Mouse (Mus musculus) thymus, postnatal 10 days (tissue): ENCODE measurements around the gene Parvb.
A peak's percentile ranks its signal among the peaks of the same experiment; 100 is the strongest.

Source experiments
- DNase-seq, 2 experiments: peaks; one replicate each; pipeline ENCODE4 v3.0.0; 2021; ENCODE audit warnings: low spot score in 2 of 2

Gene Parvb

DNA sequence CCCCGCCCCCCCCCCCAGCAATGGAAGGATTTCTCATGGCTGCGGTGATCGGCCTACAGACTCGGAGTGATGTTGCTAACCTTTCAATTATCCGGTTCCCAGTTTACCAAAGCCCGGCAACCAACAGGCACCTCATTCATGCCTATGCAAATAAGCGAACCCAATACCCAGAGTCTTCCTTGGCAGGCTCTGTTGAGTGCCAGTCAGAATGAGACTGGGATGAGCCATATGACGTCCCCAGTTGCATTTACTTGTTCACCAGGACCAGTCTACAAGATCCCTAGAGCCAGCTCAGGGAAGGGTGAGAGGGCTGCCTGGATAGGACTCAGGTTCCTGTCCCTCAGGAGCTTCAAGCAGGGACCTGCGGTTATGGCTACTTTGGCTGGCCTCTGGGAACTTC, 62.5 kb downstream of the Parvb start:
- DNase-seq = no peak

DNA sequence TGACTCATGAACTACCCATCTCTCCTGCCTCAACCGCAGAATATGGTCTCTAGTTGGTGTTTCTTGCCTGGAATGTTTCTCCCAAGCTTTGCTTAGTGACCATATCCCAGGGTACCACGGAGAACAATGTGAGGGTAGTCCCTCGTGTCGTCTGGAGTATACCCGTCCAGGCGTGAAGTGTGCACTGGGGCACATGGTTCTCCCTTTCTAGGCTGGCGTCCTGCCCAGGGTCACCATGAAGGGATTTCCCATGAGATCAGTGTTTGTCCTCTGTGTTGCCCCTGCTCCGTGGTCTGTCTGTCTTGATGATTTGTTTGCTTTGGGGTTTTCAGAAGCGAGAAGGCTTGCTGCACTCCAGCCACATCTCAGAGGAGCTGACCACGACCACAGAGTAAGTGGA, 63.4 kb downstream of the Parvb start:
- no peak for DNase-seq

DNA sequence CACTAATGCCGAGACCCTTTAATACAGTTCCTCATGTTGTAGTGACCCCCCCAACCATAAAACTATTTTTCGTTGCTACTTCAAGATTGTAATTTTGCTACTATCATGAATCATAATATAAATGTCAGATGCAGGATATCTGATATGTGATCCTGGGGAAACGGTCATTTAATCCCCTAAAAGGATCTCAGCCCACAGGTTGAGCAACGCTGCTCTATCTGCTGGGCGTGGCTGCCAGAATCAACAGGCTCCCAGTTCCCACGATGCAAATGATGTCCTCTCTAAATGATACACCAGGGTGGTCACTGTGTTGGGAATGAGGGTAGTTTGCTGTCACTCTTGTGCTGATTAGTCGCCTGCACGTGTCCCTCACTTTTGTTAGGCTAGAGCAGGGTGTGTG, 65.6 kb downstream of the Parvb start:
- DNase-seq = no peak

DNA sequence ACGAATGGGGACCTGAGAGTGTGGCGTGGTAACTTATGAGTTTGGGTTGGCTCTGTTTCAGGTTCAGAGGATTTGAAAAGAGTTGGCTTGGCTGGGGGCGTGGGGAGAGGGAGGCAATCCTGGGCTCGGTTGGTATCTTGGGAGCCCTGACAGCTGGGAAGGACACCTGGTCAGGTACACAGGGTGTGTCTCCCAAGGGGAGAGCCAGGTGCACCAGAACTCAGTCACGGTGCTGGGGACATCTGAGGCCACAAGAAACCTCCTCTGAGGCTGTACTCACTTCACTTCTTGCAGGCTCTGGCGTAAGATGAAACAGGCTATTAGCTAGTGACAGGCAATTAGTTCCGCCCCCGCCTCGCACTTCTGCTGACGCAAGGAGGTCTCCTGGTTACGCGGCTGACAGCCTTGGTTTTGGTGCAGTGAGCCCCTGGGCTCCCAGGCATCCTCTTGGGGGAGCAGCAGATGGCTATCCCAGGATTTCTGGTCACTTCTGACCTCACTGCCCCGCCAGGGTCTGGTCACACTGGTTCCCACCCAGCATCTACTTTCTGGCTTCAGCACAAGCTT, 67.0 kb downstream of the Parvb start:
- no peak for DNase-seq

DNA sequence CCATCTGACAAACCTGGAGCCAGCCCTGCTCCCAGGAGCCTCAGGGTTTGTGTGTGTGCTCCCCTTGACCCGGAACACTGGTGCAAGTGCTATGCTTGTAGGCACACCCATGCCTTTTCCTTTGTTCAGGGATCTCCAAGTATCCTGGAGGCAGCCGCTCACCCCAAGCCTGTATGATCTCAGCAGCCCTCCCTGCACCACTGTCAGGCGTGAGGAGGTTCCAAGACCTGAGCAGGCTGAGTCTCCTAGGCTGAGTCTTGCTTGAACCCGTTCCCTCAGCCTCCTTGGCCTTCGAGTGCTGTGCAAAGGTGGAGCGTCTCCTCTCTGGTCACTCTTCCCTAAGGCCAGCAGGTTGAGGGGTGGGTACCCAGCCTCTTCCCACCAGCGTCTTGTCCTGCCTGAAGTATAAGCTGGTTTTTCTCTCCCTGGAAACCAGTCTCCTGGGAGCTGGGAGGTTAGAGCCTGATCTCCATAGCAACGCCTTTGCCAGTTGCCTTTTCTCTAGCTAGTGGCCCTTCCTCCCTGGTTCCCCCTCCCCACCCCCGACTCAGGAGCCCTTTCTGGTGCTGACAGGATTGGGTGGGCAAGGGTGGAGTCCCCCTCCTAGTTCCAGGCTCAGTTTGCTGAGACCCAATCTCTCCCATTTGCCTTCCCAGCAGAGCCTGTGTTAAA, 68.0 kb downstream of the Parvb start:
- DNase-seq = no peak

DNA sequence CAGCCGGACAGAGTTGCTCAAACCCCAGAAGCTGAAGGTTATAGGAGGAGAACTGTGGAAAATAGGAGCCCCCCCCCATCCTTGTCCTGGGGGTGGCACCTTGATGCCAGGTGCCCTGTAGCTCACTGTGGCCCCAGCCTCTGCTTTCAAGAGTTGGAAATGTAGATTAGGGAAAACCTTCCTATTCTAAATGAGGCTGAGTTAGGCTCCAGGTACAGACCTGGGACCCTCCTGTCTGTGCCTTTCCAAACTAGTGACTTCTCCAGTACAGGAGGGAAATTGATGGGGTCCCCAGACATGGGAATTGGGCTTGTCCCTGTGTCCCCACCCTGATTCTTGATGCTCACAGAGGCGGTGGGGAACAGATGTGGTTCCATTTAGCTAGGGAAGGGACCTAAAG, 68.7 kb downstream of the Parvb start:
- no peak for DNase-seq

DNA sequence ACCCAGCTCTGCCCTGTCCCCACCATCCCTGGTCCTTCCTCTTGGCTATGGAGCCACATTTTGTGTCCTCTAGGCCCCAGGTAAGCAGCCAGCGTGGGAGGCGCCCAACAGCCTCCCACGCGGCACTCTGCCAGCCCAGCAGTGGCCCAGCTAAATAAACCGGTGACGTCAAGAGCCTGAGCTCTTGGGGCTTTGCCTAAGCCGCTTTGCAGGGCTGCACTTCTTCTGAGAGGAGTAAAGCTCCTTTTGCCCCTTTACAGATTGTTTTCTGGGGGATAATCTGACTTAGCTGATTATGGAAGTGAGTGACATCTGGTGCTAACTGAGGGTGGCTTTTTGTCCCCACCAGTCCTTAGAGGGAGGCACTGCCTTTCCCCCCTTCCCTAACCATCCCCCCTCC, 69.2 kb downstream of the Parvb start:
- DNase-seq = no peak

DNA sequence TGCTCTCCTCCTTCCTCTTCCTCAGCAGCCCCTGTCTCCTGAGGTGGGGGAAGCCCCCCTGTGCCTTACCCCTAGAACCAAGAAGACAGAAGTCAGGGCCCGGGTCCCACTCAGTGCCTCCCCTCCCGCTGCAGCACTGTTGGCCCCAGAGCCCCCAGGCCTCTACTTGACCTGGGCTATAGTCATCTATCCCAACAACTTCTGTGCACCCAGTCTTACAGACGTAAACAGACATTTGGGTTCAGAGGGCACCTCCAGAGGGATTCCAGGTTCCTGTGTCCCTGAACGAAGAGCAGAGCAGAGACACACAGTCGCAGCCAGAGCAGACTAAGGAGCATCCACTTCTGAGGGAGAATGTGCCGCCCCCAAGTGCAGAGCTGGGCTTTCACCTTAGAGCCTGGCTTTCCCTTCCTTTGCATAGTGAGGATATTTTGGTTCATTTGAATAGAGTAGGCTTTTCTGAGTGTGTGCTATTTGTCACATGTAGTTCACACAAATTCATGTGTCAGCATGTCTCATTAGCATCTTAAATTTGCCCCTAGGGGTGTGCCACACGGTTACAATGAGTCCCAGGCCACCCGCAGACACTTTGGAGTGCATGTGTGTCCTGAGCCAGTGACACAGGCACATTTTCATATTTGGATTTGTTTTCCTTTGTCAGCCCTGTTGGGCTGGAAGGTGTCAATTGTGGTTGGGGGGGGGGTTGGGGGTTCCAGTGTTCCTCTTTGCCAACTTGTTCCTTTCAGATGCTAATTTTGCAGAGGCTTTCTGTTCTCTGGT, 70.0 kb downstream of the Parvb start:
- DNase-seq = no peak

DNA sequence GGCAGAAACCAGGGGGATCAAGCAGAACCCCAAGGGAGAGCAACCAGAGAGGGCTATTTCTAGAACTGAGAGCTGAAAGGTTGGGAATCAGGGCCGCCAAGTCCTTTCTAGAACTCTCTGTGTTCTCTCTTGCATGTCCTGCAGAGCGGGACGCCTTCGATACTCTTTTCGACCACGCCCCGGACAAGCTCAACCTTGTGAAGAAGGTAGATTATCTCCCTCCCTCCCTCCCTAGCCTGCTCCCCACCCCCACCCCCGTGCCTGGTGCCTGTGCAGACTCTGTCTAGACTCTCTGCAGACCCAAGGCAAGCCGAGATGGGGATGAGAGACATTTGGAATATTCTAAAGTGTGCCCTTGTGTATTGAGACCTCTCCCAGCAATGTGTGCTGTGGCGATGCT, 71.4 kb downstream of the Parvb start:
- DNase-seq = no peak

DNA sequence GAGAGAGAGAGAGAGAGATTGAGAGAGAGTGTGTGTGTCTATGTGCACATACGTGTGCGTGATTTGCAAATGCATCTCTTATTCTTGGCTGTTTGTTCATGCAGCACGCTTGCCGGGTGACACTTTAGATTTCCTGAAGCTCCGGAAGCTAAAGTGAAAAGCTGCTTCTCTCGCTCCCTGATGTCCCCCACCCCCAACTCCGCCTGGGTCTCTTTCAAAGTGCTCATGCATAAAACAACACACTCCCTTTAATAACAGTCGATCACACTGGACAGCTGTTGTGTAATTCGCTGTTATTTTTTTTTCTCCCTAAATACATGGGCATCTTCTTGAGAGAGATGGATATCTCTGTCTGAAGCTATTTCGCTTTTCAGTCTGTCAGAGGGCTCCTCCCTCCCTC, 73.5 kb downstream of the Parvb start:
- no peak for DNase-seq

DNA sequence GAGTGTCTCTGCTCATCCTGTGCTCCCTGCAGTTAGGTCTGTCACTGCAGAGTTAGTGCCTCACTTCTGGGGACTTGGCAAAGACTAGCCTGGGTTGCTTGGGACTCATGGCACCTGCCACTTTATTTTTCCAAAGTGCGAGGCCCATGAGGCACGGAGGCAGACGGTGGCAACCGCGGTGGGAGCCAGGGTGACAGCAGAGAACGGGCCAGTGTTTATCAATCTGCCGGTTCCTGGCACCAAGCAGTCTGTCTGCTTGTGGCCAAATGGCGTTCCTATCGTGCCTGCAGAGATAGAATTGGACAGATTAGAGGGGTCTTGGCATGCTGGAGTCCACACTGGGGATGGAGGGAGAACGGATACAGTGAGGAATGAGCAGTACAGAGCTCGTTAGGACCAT, 78.4 kb downstream of the Parvb start:
- no peak for DNase-seq

DNA sequence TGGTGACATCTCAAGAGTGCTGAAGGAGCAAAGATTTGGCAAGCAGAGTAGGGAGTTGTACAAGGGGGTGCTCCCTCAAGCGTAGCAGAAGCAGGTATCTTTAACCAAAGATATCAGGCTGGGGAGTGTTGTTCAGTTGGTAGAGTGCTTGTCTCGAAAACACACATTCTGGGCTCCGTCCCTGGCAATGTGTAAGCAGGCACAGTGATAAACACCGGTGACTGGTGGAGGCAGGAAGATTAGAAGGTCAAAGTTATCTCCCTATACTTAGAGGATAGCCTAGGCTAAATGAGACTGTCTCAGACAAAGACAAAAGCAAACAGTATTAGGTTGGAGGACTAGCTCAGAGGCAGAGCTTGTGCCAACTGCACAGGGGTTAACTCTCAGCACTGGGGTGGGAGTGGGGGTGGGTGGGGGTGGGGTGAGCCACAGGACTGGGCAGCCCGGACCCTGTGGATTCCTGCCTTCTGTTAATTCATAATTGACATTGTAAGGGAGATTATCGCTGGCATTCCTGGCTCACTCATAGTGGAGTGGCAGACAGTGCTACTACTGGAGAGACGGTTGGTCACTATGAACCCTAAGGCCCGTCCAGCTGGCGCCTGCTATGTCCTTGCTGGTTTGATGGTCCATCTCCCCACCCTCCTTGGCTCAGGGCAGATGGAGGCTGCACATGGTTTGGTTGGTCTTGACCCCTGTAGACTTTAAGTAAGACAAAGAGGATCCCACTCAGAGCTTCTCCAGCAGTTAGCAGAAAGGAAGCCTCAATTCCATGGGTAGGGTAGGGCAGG, 79.6 kb downstream of the Parvb start:
- no peak for DNase-seq

DNA sequence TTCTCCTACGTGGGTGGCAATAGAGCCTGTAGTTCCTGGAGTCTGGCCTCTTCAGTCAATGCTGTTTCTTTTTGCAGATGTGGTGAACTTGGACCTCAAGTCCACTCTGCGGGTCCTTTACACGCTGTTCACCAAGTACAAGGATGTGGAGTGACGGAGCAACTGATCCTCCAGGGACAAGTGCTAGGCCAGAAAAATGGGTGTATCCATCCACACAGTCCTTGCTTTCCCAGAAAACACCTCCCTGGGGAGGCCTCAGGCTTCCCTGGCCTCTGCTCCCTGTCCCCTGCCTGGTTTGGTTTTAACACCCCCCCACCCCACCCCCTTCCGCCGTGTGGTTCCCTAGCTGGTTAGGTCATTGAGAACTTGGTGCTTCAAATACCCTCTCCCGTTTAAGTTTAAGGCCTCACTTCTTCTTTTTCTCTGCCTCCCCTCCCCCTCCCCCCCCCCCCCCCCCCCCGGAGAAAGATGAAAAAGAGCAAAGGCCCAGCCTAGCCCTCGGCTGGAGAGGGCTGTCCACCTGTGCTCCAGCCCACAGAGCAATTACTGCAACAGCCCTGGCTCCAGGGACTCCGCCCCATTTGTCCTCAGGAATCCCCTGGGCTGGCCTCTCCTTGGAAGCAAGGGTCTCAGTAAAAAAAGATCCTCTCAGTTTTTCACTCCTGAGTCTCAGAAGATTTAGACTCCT, 81.2 kb downstream of the Parvb start:
- DNase-seq = no peak

DNA sequence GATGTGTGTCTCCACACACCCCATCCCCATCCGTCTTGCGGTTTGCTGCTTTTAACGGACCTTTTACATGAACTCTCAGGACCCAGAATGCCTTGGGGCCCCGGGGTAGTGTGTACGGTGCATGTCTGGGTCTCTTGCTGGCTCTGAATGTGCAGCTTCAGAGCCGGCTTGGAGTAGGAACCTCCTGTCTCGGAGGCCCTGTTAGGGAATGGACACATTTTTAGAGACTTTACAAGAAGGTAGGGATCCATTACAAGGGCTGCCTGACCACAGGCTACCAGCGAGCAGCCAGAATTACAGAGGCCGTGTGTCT, 81.7 kb downstream of the Parvb start:
- peak; percentile 75 to 80 for DNase-seq

DNA sequence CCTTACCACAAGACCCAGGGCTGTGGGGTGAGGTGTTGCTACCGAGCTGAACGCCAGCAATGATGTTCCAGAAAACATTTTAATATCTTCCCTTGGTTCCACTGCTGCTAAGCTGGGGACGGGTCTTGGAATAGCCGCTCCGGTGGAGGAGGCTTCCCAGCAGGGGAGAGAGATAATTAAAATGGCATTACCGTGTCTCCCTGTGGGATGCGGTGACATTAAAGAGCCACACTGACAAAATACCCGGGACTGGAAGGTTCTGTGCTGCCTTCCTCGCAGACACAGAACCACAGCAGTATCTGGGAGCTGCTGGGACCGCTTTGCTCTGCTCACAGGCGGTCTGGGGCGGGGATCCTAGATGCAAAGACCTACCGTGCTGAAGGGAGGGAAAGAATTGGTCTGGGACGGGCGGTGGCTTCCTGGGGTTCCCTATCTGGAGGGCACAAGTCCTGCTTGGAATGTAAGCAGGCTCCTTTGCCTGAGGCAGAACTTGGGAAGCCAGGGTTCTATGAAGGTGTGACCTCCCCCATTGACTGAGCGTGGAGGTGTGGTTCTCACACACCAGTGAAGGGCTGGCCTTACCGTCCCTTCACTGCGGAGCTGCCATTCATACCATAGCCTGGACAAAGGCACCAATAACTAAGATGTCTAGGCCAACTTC, 82.7 kb downstream of the Parvb start:
- DNase-seq = no peak

DNA sequence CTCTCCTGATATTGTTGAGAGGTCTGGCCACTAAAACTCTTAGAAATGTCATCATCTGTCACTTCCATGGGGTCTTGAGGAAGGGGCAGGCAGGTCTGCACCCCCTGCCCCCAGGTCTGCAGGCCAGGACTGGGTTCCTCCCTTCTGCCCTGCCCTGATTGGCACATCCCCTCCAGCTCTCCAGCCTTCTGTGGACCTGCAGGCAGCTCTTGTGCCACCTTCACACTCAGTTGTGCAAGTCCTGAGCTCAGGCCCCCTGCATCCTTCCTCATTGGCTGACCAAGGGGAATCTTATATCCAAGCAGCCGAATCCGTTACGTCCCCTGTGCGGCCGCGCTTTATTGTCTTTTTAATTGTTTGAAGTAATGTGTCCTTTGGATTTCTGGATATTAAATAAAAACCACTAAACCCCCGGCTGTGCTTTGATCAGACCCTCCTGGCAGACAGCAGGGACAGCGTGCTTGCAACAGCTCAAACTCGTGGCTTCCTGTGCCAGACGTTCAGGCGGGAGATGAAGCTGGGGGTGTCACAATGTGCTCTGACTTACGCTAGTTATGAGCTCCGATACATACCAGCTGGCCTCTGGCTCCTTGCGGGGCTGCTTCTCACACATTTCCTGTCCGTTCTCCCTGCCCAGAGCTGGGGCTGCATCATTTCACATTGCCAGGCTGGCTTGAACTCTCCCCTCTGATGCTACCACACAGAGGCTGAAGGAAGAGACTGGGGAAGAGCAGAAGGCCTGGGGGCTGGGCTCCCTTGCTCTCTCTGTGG, 83.6 kb downstream of the Parvb start:
- DNase-seq = peak; percentile 65 to 68

DNA sequence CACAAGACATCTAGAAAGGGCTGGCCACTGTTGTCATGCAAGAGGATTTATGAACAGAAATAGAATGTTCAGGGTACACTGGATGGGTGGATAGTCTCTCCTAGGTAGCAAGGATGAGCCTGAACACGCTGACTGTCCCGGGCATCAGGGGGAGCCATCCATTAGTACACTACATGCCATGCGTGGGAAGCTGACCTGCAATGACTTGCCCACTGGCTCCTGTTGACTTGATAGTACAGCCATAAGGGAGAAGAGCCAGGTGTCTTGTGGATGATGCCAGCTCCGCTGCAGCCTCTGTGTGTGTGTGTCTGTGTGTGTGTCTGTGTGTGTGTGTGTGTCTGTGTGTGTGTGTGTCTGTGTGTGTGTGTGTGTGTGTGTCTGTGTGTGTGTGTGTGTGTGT, 87.5 kb downstream of the Parvb start:
- DNase-seq = no peak

DNA sequence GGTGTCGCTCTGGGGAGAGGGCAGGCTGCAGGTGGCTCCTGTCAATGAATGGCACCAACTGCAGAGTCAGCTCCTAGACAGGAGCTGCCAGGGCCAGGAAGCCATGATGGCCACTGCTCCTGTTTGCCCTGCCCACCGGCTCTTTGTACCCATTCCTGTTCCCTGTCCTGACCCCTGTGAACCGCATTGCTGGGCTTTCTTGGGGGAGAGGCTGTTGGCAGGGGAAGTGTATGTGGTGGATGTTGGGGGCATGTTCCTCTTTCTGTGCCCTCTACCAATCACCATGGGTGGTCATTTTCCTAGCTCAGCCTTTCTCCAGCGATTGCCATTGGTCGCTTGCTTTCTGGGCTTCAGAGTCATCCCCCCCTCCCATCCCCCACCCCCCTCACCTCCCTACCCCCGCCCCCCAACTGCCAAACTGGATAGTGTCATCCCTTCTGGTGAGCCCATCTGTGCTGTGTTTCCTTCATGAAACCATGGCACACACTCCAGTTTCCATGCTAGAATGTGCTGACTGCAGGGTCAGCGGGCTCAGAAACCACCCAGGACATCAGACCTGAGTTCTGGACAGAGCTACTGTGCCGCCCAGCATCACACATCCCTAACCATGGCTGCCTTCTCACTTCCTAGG, 89.8 kb downstream of the Parvb start:
- DNase-seq = no peak

DNA sequence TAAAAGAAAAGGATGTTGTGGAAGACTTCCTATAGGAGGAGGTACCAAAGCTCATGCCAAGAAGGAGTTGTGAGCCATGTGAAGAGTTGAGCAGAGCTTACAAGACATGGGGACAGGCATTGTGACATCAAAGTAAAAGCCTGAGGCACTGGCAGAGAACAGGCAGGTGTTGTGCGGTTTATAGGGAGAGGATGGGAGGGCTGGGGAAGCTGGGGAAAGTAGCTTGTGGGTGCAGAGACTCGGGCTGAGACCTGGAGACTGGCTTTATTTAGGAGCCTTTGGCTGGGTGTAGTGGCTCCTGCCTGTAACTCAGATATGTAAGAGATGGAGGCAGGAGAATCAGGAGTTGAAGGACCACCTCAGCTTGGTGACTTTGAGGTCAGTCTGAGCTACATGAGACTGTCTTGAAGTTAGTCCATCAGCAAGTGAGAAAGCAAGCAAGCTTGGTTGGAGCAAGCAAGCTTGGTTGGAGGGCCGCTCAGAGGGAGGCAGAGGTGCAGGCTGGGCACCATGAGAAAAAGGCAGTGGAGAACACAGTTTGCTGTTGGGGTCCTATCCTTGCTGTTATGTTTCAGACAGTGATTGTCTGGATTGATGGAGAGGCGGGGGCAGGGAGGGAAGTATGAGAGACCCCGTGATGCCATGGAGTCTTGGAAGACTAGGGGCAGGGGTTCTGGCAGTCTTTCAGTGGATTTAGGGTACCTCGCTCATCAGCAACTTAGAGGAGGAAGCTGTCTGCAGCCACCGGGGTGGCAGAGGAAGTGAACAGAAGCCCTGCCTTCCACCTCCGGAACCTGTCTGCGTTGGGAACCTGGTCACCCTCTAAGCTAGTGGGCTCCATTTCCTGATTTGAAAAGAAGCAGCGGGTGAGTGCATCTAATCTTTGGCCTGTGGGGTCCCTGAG, 92.4 kb downstream of the Parvb start, which contains the start of gene Parvg:
TSS of gene Parvg (plus strand) at position 61 of the 904 bp plus-strand sequence.
- DNase-seq = peak; percentile 64 to 69
